Mouse (Mus musculus): Measurements from ENCODE around the gene Pik3r1.

Pik3r1 gene

GRCm38 (mm10) chr13:101712720-101713428 lies 55.1 kb downstream of the Pik3r1 start:
- in situ Hi-C loops (cut with MboI, MseI) = no loop called here

- in situ Hi-C loops (cut with MboI, MseI) = no loop called here
Observed at GRCm38 (mm10) chr13:101712099-101712498, 55.9 kb downstream of the Pik3r1 start.

- in situ Hi-C loops (cut with MboI, MseI) = no loop called here
Observed at GRCm38 (mm10) chr13:101711301-101711700, 56.7 kb downstream of the Pik3r1 start.

GRCm38 (mm10) chr13:101709788-101710187 lies 58.2 kb downstream of the Pik3r1 start:
- in situ Hi-C loops (cut with MboI, MseI) = loop anchor here (10.0 kb wide), 1 partner anchor 195 kb away; no protein-coding TSS in a partner anchor

- in situ Hi-C loops (cut with MboI, MseI) = loop anchor here (10.0 kb wide), 1 partner anchor 192 kb away; no protein-coding TSS in a partner anchor
Observed at GRCm38 (mm10) chr13:101707226-101707625, 60.8 kb downstream of the Pik3r1 start.

- in situ Hi-C loops (cut with MboI, MseI) = loop anchor here (10.0 kb wide), 1 partner anchor 192 kb away; no protein-coding TSS in a partner anchor
Observed at GRCm38 (mm10) chr13:101706426-101706825, 61.6 kb downstream of the Pik3r1 start.

- in situ Hi-C loops (cut with MboI, MseI) = loop anchor here (10.0 kb wide), 1 partner anchor 187 kb away; no protein-coding TSS in a partner anchor
Observed at GRCm38 (mm10) chr13:101702096-101702775, 65.8 kb downstream of the Pik3r1 start.

- in situ Hi-C loops (cut with MboI, MseI) = loop anchor here (10.0 kb wide), 1 partner anchor 187 kb away; no protein-coding TSS in a partner anchor
Observed at GRCm38 (mm10) chr13:101701632-101702031, 66.4 kb downstream of the Pik3r1 start.

GRCm38 (mm10) chr13:101699742-101700141 lies 68.3 kb downstream of the Pik3r1 start:
- in situ Hi-C loops (cut with MboI, MseI) = loop anchor here (10.0 kb wide), 1 partner anchor 185 kb away; no protein-coding TSS in a partner anchor

GRCm38 (mm10) chr13:101697966-101698365 lies 70.1 kb downstream of the Pik3r1 start:
- in situ Hi-C loops (cut with MboI, MseI) = no loop called here

GRCm38 (mm10) chr13:101697461-101697860 lies 70.6 kb downstream of the Pik3r1 start:
- in situ Hi-C loops (cut with MboI, MseI) = no loop called here

- in situ Hi-C loops (cut with MboI, MseI) = no loop called here
Observed at GRCm38 (mm10) chr13:101696827-101697226, 71.2 kb downstream of the Pik3r1 start.

- in situ Hi-C loops (cut with MboI, MseI) = no loop called here
Observed at GRCm38 (mm10) chr13:101696316-101696715, 71.7 kb downstream of the Pik3r1 start.

GRCm38 (mm10) chr13:101695876-101696275 lies 72.1 kb downstream of the Pik3r1 start:
- in situ Hi-C loops (cut with MboI, MseI) = no loop called here

- in situ Hi-C loops (cut with MboI, MseI) = no loop called here
Observed at GRCm38 (mm10) chr13:101694496-101695251, 73.3 kb downstream of the Pik3r1 start.

GRCm38 (mm10) chr13:101693967-101694495 lies 74.0 kb downstream of the Pik3r1 start:
- in situ Hi-C loops (cut with MboI, MseI) = no loop called here

- in situ Hi-C loops (cut with MboI, MseI) = no loop called here
Observed at GRCm38 (mm10) chr13:101692866-101693691, 74.9 kb downstream of the Pik3r1 start.

GRCm38 (mm10) chr13:101692239-101692784 lies 75.7 kb downstream of the Pik3r1 start:
- in situ Hi-C loops (cut with MboI, MseI) = no loop called here

- in situ Hi-C loops (cut with MboI, MseI) = no loop called here
Observed at GRCm38 (mm10) chr13:101691669-101692068, 76.3 kb downstream of the Pik3r1 start.

GRCm38 (mm10) chr13:101690911-101691655 lies 76.9 kb downstream of the Pik3r1 start:
- in situ Hi-C loops (cut with MboI, MseI) = no loop called here
